Mouse (Mus musculus): Measurements from ENCODE around the gene Mast2.

- TF ChIP-seq CTCF (IDR thresholded peaks at IDR 0.05; ENCODE audit: control insufficient read depth, insufficient read depth, insufficient replicate concordance, low read depth, low read length) (no peak), POLR2A (IDR thresholded peaks at IDR 0.05; ENCODE audit: control insufficient read depth, low read depth, low read length) (no peak)
These were observed 127.7 kb downstream of the Mast2 start for GRCm38 (mm10) chr4:116336294-116336693.
